Comparison of ENCODE assay signal across 25 mouse cellular contexts in genomic region chr6:87203065-87203464, GRCm38 (mm10).
A peak's percentile ranks its signal among the peaks of the same experiment; 100 is the strongest.
DNase-seq lines count a peak whose midpoint lies in the region; ATAC-seq lines count a peak whose summit lies in the region.
"Had no signal": no experiment of that assay in that cellular context is flagged by ENCODE, and none has a peak within 500 bp of the region (broad histone marks: within the 10 kb centered on the region; RNA-seq: fewer than 3 reads in every experiment).

No protein-coding gene starts in this region.

- H3K4me3 ChIP-seq in limb, embryonic 12.5 days (replicated peaks), result no peak overlapping the region
- H3K4me3 ChIP-seq in limb, embryonic 10.5 days, result no peak overlapping the region
- H3K4me3 ChIP-seq in embryonic facial prominence, embryonic 15.5 days (replicated peaks), result no peak overlapping the region
- no peak overlapping the region for H3K4me3 ChIP-seq in limb, embryonic 15.5 days
- H3K4me3 ChIP-seq: erythroblast, embryonic 14.5 days; forebrain, embryonic 12.5 days; heart, embryonic 12.5 days; heart, embryonic 15.5 days had no signal

- WGBS in limb, embryonic 12.5 days, result 78% methylated on average over 2 of the region's 2 CpGs
- WGBS in limb, embryonic 10.5 days, result 82% methylated on average over 2 of the region's 2 CpGs
- 14% methylated on average over 2 of the region's 2 CpGs for WGBS in embryonic facial prominence, embryonic 15.5 days
- 50% methylated on average over 2 of the region's 2 CpGs for WGBS in limb, embryonic 15.5 days

- peaks cover 31% of the 10 kb centered on the region for H3K36me3 ChIP-seq in limb, embryonic 12.5 days
- peaks cover 32% of the 10 kb centered on the region for H3K36me3 ChIP-seq in limb, embryonic 10.5 days
- no peaks in the 10 kb centered on the region for H3K36me3 ChIP-seq in embryonic facial prominence, embryonic 15.5 days
- H3K36me3 ChIP-seq in limb, embryonic 15.5 days, result peaks cover 13% of the 10 kb centered on the region; the same call in 1 of the 2 replicates
- H3K36me3 ChIP-seq: heart, embryonic 12.5 days; heart, embryonic 15.5 days had no signal

- H3K27me3 ChIP-seq in limb, embryonic 12.5 days, result no peaks in the 10 kb centered on the region
- no peaks in the 10 kb centered on the region for H3K27me3 ChIP-seq in limb, embryonic 10.5 days (ENCODE audit: low read depth, poor library complexity, severe bottlenecking)
- no peaks in the 10 kb centered on the region for H3K27me3 ChIP-seq in embryonic facial prominence, embryonic 15.5 days
- H3K27me3 ChIP-seq in limb, embryonic 15.5 days, result no peaks in the 10 kb centered on the region
- H3K27me3 ChIP-seq: forebrain, embryonic 12.5 days; heart, embryonic 12.5 days; heart, embryonic 15.5 days had no signal

- no peak overlapping the region for H3K9ac ChIP-seq in limb, embryonic 12.5 days (replicated peaks)
- no peak overlapping the region for H3K9ac ChIP-seq in embryonic facial prominence, embryonic 15.5 days
- no peak overlapping the region for H3K9ac ChIP-seq in limb, embryonic 15.5 days
- H3K9ac ChIP-seq: forebrain, embryonic 12.5 days; heart, embryonic 12.5 days; heart, embryonic 15.5 days; hindbrain, embryonic 14.5 days had no signal

- DNase-seq in limb, embryonic 10.5 days (ENCODE audit: low spot score), result no peak
- DNase-seq in layer of hippocampus, adult 18-20 months (ENCODE audit: low spot score in 2 of 2), result no peak
- no peak for DNase-seq in cerebellum, adult 9-10 months
- DNase-seq: adrenal gland, adult 2 months; adrenal gland, postnatal 14 days; cerebellum, adult 11 months; cerebellum, adult 2 months; cerebellum, postnatal 10 days; cerebellum, postnatal 36 days; gastrocnemius, postnatal 25 days; heart, adult 18-20 months; heart, postnatal 10 days; heart, postnatal 36 days had no signal

- H3K9me3 ChIP-seq in limb, embryonic 12.5 days, result no peaks in the 10 kb centered on the region
- H3K9me3 ChIP-seq in limb, embryonic 10.5 days (replicated peaks), result no peaks in the 10 kb centered on the region
- no peaks in the 10 kb centered on the region for H3K9me3 ChIP-seq in embryonic facial prominence, embryonic 15.5 days (replicated peaks)
- no peaks in the 10 kb centered on the region for H3K9me3 ChIP-seq in limb, embryonic 15.5 days
- H3K9me3 ChIP-seq: forebrain, embryonic 12.5 days; heart, embryonic 12.5 days; heart, embryonic 15.5 days had no signal

- peaks cover 29% of the 10 kb centered on the region for H3K4me1 ChIP-seq in limb, embryonic 12.5 days (replicated peaks)
- H3K4me1 ChIP-seq in limb, embryonic 10.5 days, result peaks cover 10% of the 10 kb centered on the region
- H3K4me1 ChIP-seq in embryonic facial prominence, embryonic 15.5 days, result peaks cover 50% of the 10 kb centered on the region
- peaks cover 52% of the 10 kb centered on the region for H3K4me1 ChIP-seq in limb, embryonic 15.5 days
- H3K4me1 ChIP-seq: forebrain, embryonic 12.5 days had no signal

- H3K4me2 ChIP-seq in limb, embryonic 12.5 days, result no peak overlapping the region
- H3K4me2 ChIP-seq in embryonic facial prominence, embryonic 15.5 days (replicated peaks), result no peak overlapping the region
- no peak overlapping the region for H3K4me2 ChIP-seq in limb, embryonic 15.5 days
- H3K4me2 ChIP-seq: forebrain, embryonic 12.5 days; heart, embryonic 12.5 days; heart, embryonic 15.5 days; hindbrain, embryonic 14.5 days had no signal

- no peak for ATAC-seq in limb, embryonic 12.5 days (ENCODE audit: insufficient number of reproducible peaks, insufficient read depth, low FRiP score, low TSS enrichment, low read depth)
- 0 out of 2 replicates have a peak, but pooled peaks have one; percentile 66 for ATAC-seq in embryonic facial prominence, embryonic 15.5 days (ENCODE audit: insufficient number of reproducible peaks, low FRiP score, low TSS enrichment, low read depth)
- ATAC-seq in limb, embryonic 15.5 days (ENCODE audit: insufficient number of reproducible peaks, low FRiP score, low TSS enrichment, low read depth), result 0 out of 2 replicates have a peak, but pooled peaks have one; percentile 27
- ATAC-seq: CD4-positive, CD25-positive, alpha-beta regulatory T cell, adult 4 months; hindbrain, postnatal 0 days; inflammation-experienced regulatory T-cells, adult 6 months; intestine, embryonic 16.5 days had no signal

- peak overlapping the region; percentile 74 for H3K27ac ChIP-seq in limb, embryonic 12.5 days
- H3K27ac ChIP-seq in limb, embryonic 10.5 days, result no peak overlapping the region
- peak overlapping the region; percentile 87 for H3K27ac ChIP-seq in embryonic facial prominence, embryonic 15.5 days (replicated peaks)
- peak overlapping the region; percentile 67; the same call in 1 of the 2 replicates for H3K27ac ChIP-seq in limb, embryonic 15.5 days
- H3K27ac ChIP-seq: forebrain, embryonic 12.5 days; heart, embryonic 15.5 days; hindbrain, embryonic 14.5 days; hindbrain, postnatal 0 days had no signal
